Mouse (Mus musculus) 3T3-L1 (cell line): ENCODE results near the gene Syngr4.

ENCODE experiments used
- DNase-seq: peaks from one replicate; pipeline ENCODE4 v3.0.0-alpha.2; 2015; ENCODE audit warnings: low read depth, low spot score

Gene Syngr4

DNA sequence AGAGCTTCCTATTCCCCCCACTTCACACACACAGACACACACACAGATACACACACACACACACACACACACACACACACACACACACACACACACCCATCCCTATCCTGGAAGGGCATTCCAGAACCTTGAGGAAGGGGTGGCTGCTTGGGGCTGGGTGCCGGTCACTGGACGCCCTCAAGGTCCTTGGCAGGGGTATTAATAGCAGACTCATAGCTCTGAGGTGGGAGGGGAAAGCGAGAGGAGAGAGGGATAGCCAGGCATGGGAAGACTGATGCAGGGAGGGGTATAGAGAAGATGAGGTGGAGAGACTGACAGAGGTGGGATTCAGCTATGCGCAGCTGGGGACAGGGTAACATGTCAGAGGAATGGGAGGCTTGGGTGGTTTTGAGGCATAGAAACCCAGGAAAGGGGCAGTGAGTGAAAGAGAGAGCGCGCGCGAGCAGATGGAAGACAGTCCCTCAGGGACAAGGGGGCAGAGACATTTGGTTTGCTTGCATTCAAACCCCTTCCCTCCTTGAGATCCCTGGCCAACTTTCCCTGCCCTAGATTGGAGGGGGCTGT is 27.3 kb downstream of the Syngr4 start:
- DNase-seq, result no peak

DNA sequence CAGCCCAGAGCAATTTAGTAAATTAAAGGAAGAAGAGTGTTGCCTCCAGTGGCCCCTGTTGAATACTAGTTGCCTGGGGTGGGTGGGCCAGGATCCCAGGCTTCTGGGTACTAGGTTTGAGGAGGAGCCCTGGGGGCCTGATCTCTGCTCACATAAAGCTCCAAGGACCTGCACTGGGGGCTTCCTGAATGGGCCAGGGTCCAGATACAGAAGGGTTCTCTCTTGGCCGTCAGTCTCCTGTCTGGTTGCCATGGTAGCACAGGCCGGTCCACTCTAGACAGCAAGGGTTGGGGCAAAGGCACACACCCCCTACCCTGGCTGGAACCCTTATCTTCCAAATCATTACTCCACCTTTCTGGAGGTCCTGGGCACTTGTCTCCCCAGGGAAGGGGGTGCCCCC is 28.6 kb downstream of the Syngr4 start:
- DNase-seq, result no peak

GRCm38 (mm10) chr7:45865925-45866910 is 30.3 kb downstream of the Syngr4 start:
- peak; percentile 81 for DNase-seq

- DNase-seq, result no peak
Measured at GRCm38 (mm10) chr7:45864435-45864834, 32.1 kb downstream of the Syngr4 start.

DNA sequence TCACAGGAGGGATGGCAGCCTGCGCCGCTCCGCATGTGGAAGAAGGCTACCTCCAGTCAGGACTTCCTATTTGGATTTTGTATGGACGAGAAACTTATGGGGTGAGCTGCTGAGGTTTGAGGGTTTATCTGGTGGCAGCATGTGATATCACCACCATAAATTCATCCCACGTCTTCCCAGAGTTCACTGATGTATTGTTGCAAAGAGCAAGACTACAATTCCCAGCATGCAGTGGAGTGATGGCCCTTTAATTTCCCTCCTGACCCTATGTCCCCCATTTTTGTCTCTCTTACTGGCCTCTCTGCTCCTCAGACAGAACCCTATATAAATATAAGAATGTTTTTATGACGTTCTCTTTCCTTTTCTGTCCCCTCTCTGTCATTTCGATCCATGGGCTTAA is 33.7 kb downstream of the Syngr4 start:
- DNase-seq, result no peak

DNA sequence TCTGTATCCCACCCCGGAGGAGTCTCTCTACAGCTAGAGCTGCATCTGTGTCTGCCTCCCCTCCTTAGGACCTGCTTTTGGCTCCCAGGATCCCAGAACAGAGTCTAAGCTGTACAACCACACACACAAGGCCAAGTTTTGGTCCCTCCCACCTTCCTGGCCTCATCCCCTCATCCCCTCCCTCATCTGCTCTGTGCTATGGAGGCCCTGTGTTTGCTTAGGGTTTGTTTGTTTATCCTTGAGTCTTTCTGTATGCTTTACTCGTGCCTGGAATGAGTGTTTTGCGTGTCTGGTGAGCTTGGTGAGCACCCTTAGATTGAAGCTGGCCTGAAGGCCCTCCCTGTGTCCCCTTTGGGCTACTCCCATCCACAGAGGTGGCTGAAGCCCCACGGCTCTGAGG is 37.5 kb downstream of the Syngr4 start:
- DNase-seq, result no peak

DNA sequence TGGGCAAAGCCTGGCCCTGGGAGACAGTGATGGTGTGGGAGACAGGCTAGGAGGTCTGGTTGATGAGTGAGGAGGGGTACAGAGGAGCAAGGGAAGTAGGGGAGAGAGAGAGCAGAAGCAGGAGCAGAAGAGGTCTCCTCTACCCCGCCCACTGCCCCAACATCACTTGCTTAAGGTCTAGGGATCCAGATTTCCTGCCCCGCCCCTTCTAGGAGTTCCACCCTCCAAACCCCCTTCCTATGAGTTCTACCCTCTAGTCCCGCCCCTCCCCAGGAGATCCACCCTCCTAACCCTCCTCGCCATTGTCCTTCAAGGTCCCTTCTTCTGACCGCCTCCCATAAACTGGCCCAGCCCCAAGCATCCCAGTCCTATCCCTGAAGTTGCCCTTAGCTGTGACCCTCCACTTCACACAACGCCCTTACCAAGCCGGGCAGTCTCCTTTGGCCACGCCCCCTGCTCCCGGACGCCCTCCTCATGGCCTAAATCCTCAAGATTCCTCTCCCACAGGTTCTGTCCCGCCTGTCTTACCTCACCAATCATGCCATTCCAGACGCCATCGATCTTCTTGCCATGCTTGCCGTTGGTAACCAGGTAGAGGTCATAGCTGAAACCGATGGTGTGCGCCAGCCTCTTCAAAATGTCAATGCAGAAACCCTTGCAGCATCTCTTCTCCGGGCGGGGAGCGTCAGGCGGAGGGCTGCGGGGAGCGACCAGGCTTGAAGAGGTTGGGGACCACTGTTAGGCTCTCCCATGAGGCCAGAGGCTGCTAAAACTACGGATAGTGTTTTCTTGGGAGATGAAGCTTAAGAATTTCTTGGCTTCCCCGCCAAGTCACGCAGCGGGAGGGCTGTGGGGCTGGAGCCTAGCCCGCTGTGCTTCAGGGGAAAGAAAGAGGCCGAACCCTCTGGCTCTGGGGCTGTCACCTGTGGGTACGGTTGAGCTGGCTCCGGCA is 39.3 kb downstream of the Syngr4 start:
- DNase-seq, result no peak

GRCm38 (mm10) chr7:45853089-45853488 is 43.4 kb downstream of the Syngr4 start:
- DNase-seq, result no peak

GRCm38 (mm10) chr7:45850661-45851060 is 45.9 kb downstream of the Syngr4 start:
- DNase-seq, result no peak

DNA sequence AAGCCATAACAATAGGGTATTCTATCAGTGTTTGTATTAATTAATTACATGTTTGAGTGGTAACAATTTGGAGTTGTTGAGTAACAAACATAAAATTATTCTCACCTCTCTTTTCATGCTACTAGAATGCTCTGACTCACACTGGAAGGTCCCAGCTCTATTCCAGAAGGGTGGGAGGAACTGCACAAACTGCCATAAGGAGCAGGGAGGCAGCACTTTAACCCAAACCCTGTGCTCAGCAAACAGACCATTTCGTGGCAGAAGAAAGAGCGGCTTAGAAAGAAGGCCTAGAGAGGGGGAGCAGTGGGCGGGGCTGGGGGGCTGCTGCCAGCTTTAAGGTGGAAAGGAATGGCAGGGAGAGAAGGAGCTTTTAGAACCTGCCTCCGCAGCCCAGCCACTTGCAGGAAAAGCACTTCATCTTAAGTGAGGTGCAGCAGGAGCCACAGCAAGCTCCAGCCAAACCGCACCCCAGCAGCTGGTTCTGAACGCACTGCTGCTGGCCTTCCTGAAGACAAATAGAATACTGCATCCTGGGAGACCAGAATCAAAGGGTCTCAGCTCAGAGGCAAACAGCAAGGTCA is 48.0 kb downstream of the Syngr4 start:
- no peak for DNase-seq

- DNase-seq, result no peak
Measured at GRCm38 (mm10) chr7:45842950-45843744, 53.4 kb downstream of the Syngr4 start.
